Mouse (Mus musculus): ENCODE measurements around the gene Polr2i. TPM values are rescaled to one million over a fixed set of nuclear protein-coding genes. Genes with fewer than 3 reads are reported as not detected.
"Not testable (repeated sequence)": the region's sequence is repeated elsewhere in the genome, so short reads cannot be mapped to it uniquely, and the experiment has no call there.

The Polr2i gene
- total and polyA plus RNA-seq, 2 experiments from 2014 or later: 112 to 799 TPM

GRCm38 (mm10) chr7:30205383-30205782, 26.4 kb upstream of the Polr2i start:
- Histone ChIP-seq H3K9ac (replicated peaks; ENCODE audit: low read depth, low read length) (no peak overlapping the region), H3K27me3 (ENCODE audit: control insufficient read depth, insufficient read depth, low read length) (no peaks in the 10 kb centered on the region), H3K4me3 (ENCODE audit: low read depth, low read length) (no peak overlapping the region), H3K4me1 (ENCODE audit: control insufficient read depth, insufficient read depth) (peaks cover 7% of the 10 kb centered on the region; the same call in 1 of the 2 replicates), H3K9me3 (replicated peaks; ENCODE audit: control insufficient read depth, low read length) (no peaks in the 10 kb centered on the region), H3K4me2 (ENCODE audit: low read depth, low read length) (no peak overlapping the region), H3K36me3 (replicated peaks; ENCODE audit: control insufficient read depth, insufficient read depth, low read length) (no peaks in the 10 kb centered on the region), H3K27ac (ENCODE audit: low read depth) (no peak overlapping the region)
- 4% methylated on average over 2 of the region's 2 CpGs for WGBS
- TF ChIP-seq CTCF (IDR thresholded peaks at IDR 0.05; ENCODE audit: low read depth) (peak; percentile 90), EP300 (IDR thresholded peaks at IDR 0.05; ENCODE audit: low read depth) (no peak)
- no peak for ATAC-seq (ENCODE audit: insufficient read depth, low read depth)
- DNase-seq (ENCODE audit: low spot score): peak; percentile 46

- H3K4me1 ChIP-seq (ENCODE audit: control insufficient read depth, insufficient read depth); H3K4me3 ChIP-seq (ENCODE audit: low read depth, low read length); H3K9ac ChIP-seq (replicated peaks; ENCODE audit: low read depth, low read length); DNase-seq (ENCODE audit: low spot score); H3K27ac ChIP-seq (ENCODE audit: low read depth); H3K9me3 ChIP-seq (replicated peaks; ENCODE audit: control insufficient read depth, low read length); H3K27me3 ChIP-seq (ENCODE audit: control insufficient read depth, insufficient read depth, low read length); H3K4me2 ChIP-seq (ENCODE audit: low read depth, low read length); H3K36me3 ChIP-seq (replicated peaks; ENCODE audit: control insufficient read depth, insufficient read depth, low read length); ATAC-seq (ENCODE audit: insufficient read depth, low read depth): not testable (repeated sequence)
- 49% methylated on average over 5 of the region's 5 CpGs for WGBS
Measured at GRCm38 (mm10) chr7:30206364-30206763, 25.4 kb upstream of the Polr2i start.

GRCm38 (mm10) chr7:30211025-30211424, 20.7 kb upstream of the Polr2i start:
- Histone ChIP-seq H3K36me3 (replicated peaks; ENCODE audit: control insufficient read depth, insufficient read depth, low read length) (no peaks in the 10 kb centered on the region), H3K27ac (ENCODE audit: low read depth) (no peak overlapping the region), H3K4me2 (ENCODE audit: low read depth, low read length) (no peak overlapping the region), H3K9ac (replicated peaks; ENCODE audit: low read depth, low read length) (no peak overlapping the region), H3K27me3 (ENCODE audit: control insufficient read depth, insufficient read depth, low read length) (no peaks in the 10 kb centered on the region), H3K4me3 (ENCODE audit: low read depth, low read length) (no peak overlapping the region), H3K9me3 (replicated peaks; ENCODE audit: control insufficient read depth, low read length) (no peaks in the 10 kb centered on the region), H3K4me1 (ENCODE audit: control insufficient read depth, insufficient read depth) (no peaks in the 10 kb centered on the region)
- WGBS: 28% methylated on average over 4 of the region's 4 CpGs
- no peak for TF ChIP-seq EP300 (IDR thresholded peaks at IDR 0.05; ENCODE audit: low read depth)
- no peak for DNase-seq (ENCODE audit: low spot score)
- ATAC-seq (ENCODE audit: insufficient read depth, low read depth): no peak

- no peak for ATAC-seq (ENCODE audit: insufficient read depth, low read depth)
- no peak overlapping the region for H3K9ac ChIP-seq (replicated peaks; ENCODE audit: low read depth, low read length)
- H3K27me3 ChIP-seq (ENCODE audit: control insufficient read depth, insufficient read depth, low read length): no peaks in the 10 kb centered on the region
- H3K27ac ChIP-seq (ENCODE audit: low read depth): no peak overlapping the region
- no peak overlapping the region for H3K4me2 ChIP-seq (ENCODE audit: low read depth, low read length)
- no peak for DNase-seq (ENCODE audit: low spot score)
- H3K36me3 ChIP-seq (replicated peaks; ENCODE audit: control insufficient read depth, insufficient read depth, low read length): no peaks in the 10 kb centered on the region
- H3K4me1 ChIP-seq (ENCODE audit: control insufficient read depth, insufficient read depth): no peaks in the 10 kb centered on the region
- 68% methylated on average over 3 of the region's 3 CpGs for WGBS
- H3K9me3 ChIP-seq (replicated peaks; ENCODE audit: control insufficient read depth, low read length): no peaks in the 10 kb centered on the region
- no peak overlapping the region for H3K4me3 ChIP-seq (ENCODE audit: low read depth, low read length)
- TF ChIP-seq CTCF (IDR thresholded peaks at IDR 0.05; ENCODE audit: low read depth) (no peak), EP300 (IDR thresholded peaks at IDR 0.05; ENCODE audit: low read depth) (no peak)
Measured at GRCm38 (mm10) chr7:30213881-30214280, 17.9 kb upstream of the Polr2i start.

GRCm38 (mm10) chr7:30215875-30216274, 15.9 kb upstream of the Polr2i start:
- no peak for ATAC-seq (ENCODE audit: insufficient read depth, low read depth)
- Histone ChIP-seq H3K36me3 (replicated peaks; ENCODE audit: control insufficient read depth, insufficient read depth, low read length) (no peaks in the 10 kb centered on the region), H3K9me3 (replicated peaks; ENCODE audit: control insufficient read depth, low read length) (no peaks in the 10 kb centered on the region), H3K27ac (ENCODE audit: low read depth) (no peak overlapping the region), H3K27me3 (ENCODE audit: control insufficient read depth, insufficient read depth, low read length) (no peaks in the 10 kb centered on the region), H3K9ac (replicated peaks; ENCODE audit: low read depth, low read length) (no peak overlapping the region), H3K4me2 (ENCODE audit: low read depth, low read length) (no peak overlapping the region), H3K4me3 (ENCODE audit: low read depth, low read length) (no peak overlapping the region), H3K4me1 (ENCODE audit: control insufficient read depth, insufficient read depth) (0 out of 2 replicates have a peak, but pooled peaks cover 9% of the 10 kb centered on the region)
- whole genome bisulfite sequencing: 78% methylated on average over 3 of the region's 3 CpGs
- TF ChIP-seq CTCF (IDR thresholded peaks at IDR 0.05; ENCODE audit: low read depth) (no peak), EP300 (IDR thresholded peaks at IDR 0.05; ENCODE audit: low read depth) (no peak)
- no peak for DNase-seq (ENCODE audit: low spot score)

- ATAC-seq (ENCODE audit: insufficient read depth, low read depth) (peak; percentile 71), DNase-seq (ENCODE audit: low spot score) (peak; percentile 82)
- no peak overlapping the region for H3K27ac ChIP-seq (ENCODE audit: low read depth)
- under 1% methylated on average over 16 of the region's 16 CpGs for WGBS
- peak; percentile 98 for TF ChIP-seq CTCF (IDR thresholded peaks at IDR 0.05; ENCODE audit: low read depth)
- TF ChIP-seq EP300 (IDR thresholded peaks at IDR 0.05; ENCODE audit: low read depth): no peak
- 0 out of 2 replicates have a peak, but pooled peaks cover 9% of the 10 kb centered on the region for H3K4me1 ChIP-seq (ENCODE audit: control insufficient read depth, insufficient read depth)
- no peak overlapping the region for H3K4me3 ChIP-seq (ENCODE audit: low read depth, low read length)
- no peaks in the 10 kb centered on the region for H3K9me3 ChIP-seq (replicated peaks; ENCODE audit: control insufficient read depth, low read length)
- no peaks in the 10 kb centered on the region for H3K27me3 ChIP-seq (ENCODE audit: control insufficient read depth, insufficient read depth, low read length)
- peak overlapping the region; percentile 39; the same call in 1 of the 2 replicates for H3K4me2 ChIP-seq (ENCODE audit: low read depth, low read length)
- H3K9ac ChIP-seq (replicated peaks; ENCODE audit: low read depth, low read length): no peak overlapping the region
- no peaks in the 10 kb centered on the region for H3K36me3 ChIP-seq (replicated peaks; ENCODE audit: control insufficient read depth, insufficient read depth, low read length)
Measured at GRCm38 (mm10) chr7:30216723-30217151, 15.0 kb upstream of the Polr2i start.

Data from heart, postnatal 0 days (tissue).